Mouse (Mus musculus) forebrain, embryonic 10.5 days (tissue): ENCODE measurements at regions not wholly inside any gene's neighbourhood (a gene's known extent, or its start where the extent isn't known, plus 50 kb on each side); places are given as distances from the start of the nearest gene placed in this dataset.

Experiments used
- DNase-seq: peaks from one replicate; pipeline ENCODE4 v3.0.0-alpha.2; 2017; ENCODE audit warnings: low spot score; ENCODE audit errors: extremely low spot score
- H3K27ac ChIP-seq: fragments of 300-500 bp; sonication (generic); 2 replicates; pipeline ENCODE4 v1.5.1; 2016; ENCODE audit warnings: mild to moderate bottlenecking
- H3K27me3 ChIP-seq: fragments of 300-500 bp; sonication (generic); 2 replicates; pipeline ENCODE4 v1.6.1; 2016; ENCODE audit warnings: mild to moderate bottlenecking; ENCODE audit not compliant: poor library complexity, severe bottlenecking
- H3K36me3 ChIP-seq: fragments of 300-500 bp; sonication (generic); replicated peaks from 2 replicates; pipeline ENCODE4 v1.6.1; 2016; ENCODE audit warnings: mild to moderate bottlenecking, moderate library complexity
- H3K4me1 ChIP-seq: fragments of 300-500 bp; sonication (generic); 2 replicates; pipeline ENCODE4 v1.6.1; 2016
- H3K4me3 ChIP-seq: fragments of 300-500 bp; sonication (generic); 2 replicates; pipeline ENCODE4 v1.5.1; 2016; ENCODE audit warnings: mild to moderate bottlenecking, moderate library complexity
- H3K9me3 ChIP-seq: fragments of 300-500 bp; sonication (generic); 2 replicates; pipeline ENCODE4 v1.6.1; 2016; ENCODE audit warnings: mild to moderate bottlenecking, moderate library complexity
- WGBS: fragments of 180-500 bp; shearing (Covaris S2); methylation state at CpG from one replicate; pipeline ENCODE4 v1.1.7; 2016; 5-methylcytosine and 5-hydroxymethylcytosine counted together

GRCm38 (mm10) chr14:102925769-102926443 is 56.5 kb downstream of the Kctd12 start:
- Histone ChIP-seq H3K36me3 (no peaks in the 10 kb centered on the region), H3K4me1 (no peaks in the 10 kb centered on the region), H3K27me3 (no peaks in the 10 kb centered on the region), H3K9me3 (no peaks in the 10 kb centered on the region), H3K27ac (no peak overlapping the region), H3K4me3 (no peak overlapping the region)
- no peak for DNase-seq
- WGBS, result 85% methylated on average over 6 of the region's 6 CpGs

GRCm38 (mm10) chr14:102924674-102925073 is 57.8 kb downstream of the Kctd12 start:
- no peak overlapping the region for H3K27ac ChIP-seq
- DNase-seq, result no peak
- no peaks in the 10 kb centered on the region for H3K36me3 ChIP-seq
- no peaks in the 10 kb centered on the region for H3K9me3 ChIP-seq
- H3K4me3 ChIP-seq, result no peak overlapping the region
- no peaks in the 10 kb centered on the region for H3K4me1 ChIP-seq
- WGBS, result 91% methylated on average over 4 of the region's 4 CpGs
- H3K27me3 ChIP-seq, result no peaks in the 10 kb centered on the region

- H3K9me3 ChIP-seq, result no peaks in the 10 kb centered on the region
- H3K4me1 ChIP-seq, result no peaks in the 10 kb centered on the region
- no peak overlapping the region for H3K27ac ChIP-seq
- no peaks in the 10 kb centered on the region for H3K27me3 ChIP-seq
- no peak overlapping the region for H3K4me3 ChIP-seq
- no peak for DNase-seq
- 97% methylated on average over 5 of the region's 5 CpGs for WGBS
- H3K36me3 ChIP-seq, result no peaks in the 10 kb centered on the region
Observed at GRCm38 (mm10) chr14:102922496-102922993, 59.9 kb downstream of the Kctd12 start.

- Histone ChIP-seq H3K4me3 (no peak overlapping the region), H3K4me1 (no peaks in the 10 kb centered on the region), H3K36me3 (no peaks in the 10 kb centered on the region), H3K27ac (no peak overlapping the region), H3K27me3 (no peaks in the 10 kb centered on the region), H3K9me3 (no peaks in the 10 kb centered on the region)
- WGBS, result 84% methylated on average over 6 of the region's 6 CpGs
- no peak for DNase-seq
Observed at GRCm38 (mm10) chr14:102920415-102920814, 62.0 kb downstream of the Kctd12 start.

- Histone ChIP-seq H3K4me3 (no peak overlapping the region), H3K36me3 (no peaks in the 10 kb centered on the region), H3K4me1 (no peaks in the 10 kb centered on the region), H3K9me3 (no peaks in the 10 kb centered on the region), H3K27ac (no peak overlapping the region), H3K27me3 (no peaks in the 10 kb centered on the region)
- DNase-seq, result no peak
- WGBS, result 86% methylated on average over 7 of the region's 7 CpGs
Observed at GRCm38 (mm10) chr14:102919261-102919801, 63.1 kb downstream of the Kctd12 start.

GRCm38 (mm10) chr14:102917929-102918328 is 64.5 kb downstream of the Kctd12 start:
- no peak overlapping the region for H3K4me3 ChIP-seq
- WGBS, result 90% methylated on average over 1 of the region's 1 CpGs
- no peaks in the 10 kb centered on the region for H3K4me1 ChIP-seq
- H3K27me3 ChIP-seq, result no peaks in the 10 kb centered on the region
- no peaks in the 10 kb centered on the region for H3K36me3 ChIP-seq
- H3K27ac ChIP-seq, result no peak overlapping the region
- no peak for DNase-seq
- no peaks in the 10 kb centered on the region for H3K9me3 ChIP-seq

- no peak overlapping the region for H3K4me3 ChIP-seq
- H3K36me3 ChIP-seq, result no peaks in the 10 kb centered on the region
- no peak for DNase-seq
- 89% methylated on average over 4 of the region's 4 CpGs for WGBS
- no peaks in the 10 kb centered on the region for H3K9me3 ChIP-seq
- H3K4me1 ChIP-seq, result no peaks in the 10 kb centered on the region
- no peak overlapping the region for H3K27ac ChIP-seq
- no peaks in the 10 kb centered on the region for H3K27me3 ChIP-seq
Observed at GRCm38 (mm10) chr14:102915918-102916317, 66.5 kb downstream of the Kctd12 start.

- Histone ChIP-seq H3K36me3 (no peaks in the 10 kb centered on the region), H3K27ac (no peak overlapping the region), H3K4me3 (no peak overlapping the region), H3K4me1 (no peaks in the 10 kb centered on the region), H3K27me3 (no peaks in the 10 kb centered on the region), H3K9me3 (no peaks in the 10 kb centered on the region)
- 82% methylated on average over 3 of the region's 3 CpGs for WGBS
- no peak for DNase-seq
Observed at GRCm38 (mm10) chr14:102911582-102911981, 70.9 kb downstream of the Kctd12 start.

- Histone ChIP-seq H3K27ac (no peak overlapping the region), H3K9me3 (no peaks in the 10 kb centered on the region), H3K36me3 (no peaks in the 10 kb centered on the region), H3K27me3 (no peaks in the 10 kb centered on the region), H3K4me1 (no peaks in the 10 kb centered on the region), H3K4me3 (no peak overlapping the region)
- WGBS, result 86% methylated on average over 3 of the region's 3 CpGs
- no peak for DNase-seq
Observed at GRCm38 (mm10) chr14:102908990-102909389, 73.4 kb downstream of the Kctd12 start.

GRCm38 (mm10) chr14:102907411-102908103 is 74.9 kb downstream of the Kctd12 start:
- H3K27me3 ChIP-seq, result no peaks in the 10 kb centered on the region
- no peaks in the 10 kb centered on the region for H3K36me3 ChIP-seq
- no peak overlapping the region for H3K4me3 ChIP-seq
- no peaks in the 10 kb centered on the region for H3K9me3 ChIP-seq
- no peak for DNase-seq
- 83% methylated on average over 6 of the region's 6 CpGs for WGBS
- H3K4me1 ChIP-seq, result peaks cover 4% of the 10 kb centered on the region; the same call in 1 of the 2 replicates
- no peak overlapping the region for H3K27ac ChIP-seq

GRCm38 (mm10) chr14:102906826-102907225 is 75.6 kb downstream of the Kctd12 start:
- Histone ChIP-seq H3K9me3 (no peaks in the 10 kb centered on the region), H3K36me3 (no peaks in the 10 kb centered on the region), H3K4me1 (peaks cover 4% of the 10 kb centered on the region; the same call in 1 of the 2 replicates), H3K27ac (no peak overlapping the region), H3K27me3 (no peaks in the 10 kb centered on the region), H3K4me3 (no peak overlapping the region)
- DNase-seq, result no peak
- 82% methylated on average over 6 of the region's 6 CpGs for WGBS

- 94% methylated on average over 1 of the region's 1 CpGs for WGBS
- no peaks in the 10 kb centered on the region for H3K36me3 ChIP-seq
- no peak for DNase-seq
- H3K4me1 ChIP-seq, result peaks cover 4% of the 10 kb centered on the region; the same call in 1 of the 2 replicates
- no peak overlapping the region for H3K27ac ChIP-seq
- no peak overlapping the region for H3K4me3 ChIP-seq
- no peaks in the 10 kb centered on the region for H3K27me3 ChIP-seq
- no peaks in the 10 kb centered on the region for H3K9me3 ChIP-seq
Observed at GRCm38 (mm10) chr14:102906286-102906685, 76.2 kb downstream of the Kctd12 start.

- Histone ChIP-seq H3K9me3 (no peaks in the 10 kb centered on the region), H3K27ac (no peak overlapping the region), H3K36me3 (no peaks in the 10 kb centered on the region), H3K27me3 (no peaks in the 10 kb centered on the region), H3K4me3 (no peak overlapping the region), H3K4me1 (peaks cover 4% of the 10 kb centered on the region; the same call in 1 of the 2 replicates)
- DNase-seq, result no peak
- WGBS, result 66% methylated on average over 12 of the region's 12 CpGs
Observed at GRCm38 (mm10) chr14:102902906-102903305, 79.5 kb downstream of the Kctd12 start.
